Mouse (Mus musculus): Measurements from ENCODE around the gene Mettl8. TPM values are rescaled to one million over a fixed set of nuclear protein-coding genes. Genes with fewer than 3 reads are reported as not detected.

Mettl8 gene
- polyA plus RNA-seq, 1 experiment from 2014 or later = 11.1 TPM

- no peak for ATAC-seq
- no peak overlapping the region for H3K4me3 ChIP-seq (ENCODE audit: low read length)
- H3K9ac ChIP-seq (ENCODE audit: low read depth, low read length) = no peak overlapping the region
- H3K4me2 ChIP-seq (ENCODE audit: low read length) = no peak overlapping the region
- no peak overlapping the region for H3K27ac ChIP-seq (ENCODE audit: low read depth, low read length)
- H3K4me1 ChIP-seq (ENCODE audit: control insufficient read depth, insufficient read depth, low read depth, low read length) = no peaks in the 10 kb centered on the region
- no peaks in the 10 kb centered on the region for H3K27me3 ChIP-seq (replicated peaks; ENCODE audit: control insufficient read depth, insufficient read depth, low read length)
- no peaks in the 10 kb centered on the region for H3K36me3 ChIP-seq (ENCODE audit: control insufficient read depth, insufficient read depth, low read length)
- WGBS = 59% methylated on average over 12 of the region's 12 CpGs
- no peaks in the 10 kb centered on the region for H3K9me3 ChIP-seq (ENCODE audit: control insufficient read depth, low read length)
Measured at GRCm38 (mm10) chr2:71025576-71026315, 29.6 kb downstream of the Mettl8 start.

- no peak overlapping the region for H3K4me2 ChIP-seq (ENCODE audit: low read length)
- ATAC-seq = no peak
- H3K4me1 ChIP-seq (ENCODE audit: control insufficient read depth, insufficient read depth, low read depth, low read length) = no peaks in the 10 kb centered on the region
- no peak overlapping the region for H3K9ac ChIP-seq (ENCODE audit: low read depth, low read length)
- no peaks in the 10 kb centered on the region for H3K9me3 ChIP-seq (ENCODE audit: control insufficient read depth, low read length)
- no peak overlapping the region for H3K27ac ChIP-seq (ENCODE audit: low read depth, low read length)
- 94% methylated on average over 6 of the region's 6 CpGs for WGBS
- no peak overlapping the region for H3K4me3 ChIP-seq (ENCODE audit: low read length)
- no peaks in the 10 kb centered on the region for H3K27me3 ChIP-seq (replicated peaks; ENCODE audit: control insufficient read depth, insufficient read depth, low read length)
- no peaks in the 10 kb centered on the region for H3K36me3 ChIP-seq (ENCODE audit: control insufficient read depth, insufficient read depth, low read length)
Measured at GRCm38 (mm10) chr2:71023986-71024385, 31.4 kb downstream of the Mettl8 start.

GRCm38 (mm10) chr2:71022991-71023390 is 32.4 kb downstream of the Mettl8 start:
- ATAC-seq = no peak
- Histone ChIP-seq H3K4me1 (ENCODE audit: control insufficient read depth, insufficient read depth, low read depth, low read length) (no peaks in the 10 kb centered on the region), H3K4me3 (ENCODE audit: low read length) (no peak overlapping the region), H3K27ac (ENCODE audit: low read depth, low read length) (no peak overlapping the region), H3K9ac (ENCODE audit: low read depth, low read length) (no peak overlapping the region), H3K27me3 (replicated peaks; ENCODE audit: control insufficient read depth, insufficient read depth, low read length) (no peaks in the 10 kb centered on the region), H3K4me2 (ENCODE audit: low read length) (no peak overlapping the region), H3K36me3 (ENCODE audit: control insufficient read depth, insufficient read depth, low read length) (no peaks in the 10 kb centered on the region), H3K9me3 (ENCODE audit: control insufficient read depth, low read length) (no peaks in the 10 kb centered on the region)
- 96% methylated on average over 6 of the region's 6 CpGs for WGBS

- Histone ChIP-seq H3K4me2 (ENCODE audit: low read length) (no peak overlapping the region), H3K4me1 (ENCODE audit: control insufficient read depth, insufficient read depth, low read depth, low read length) (no peaks in the 10 kb centered on the region), H3K9ac (ENCODE audit: low read depth, low read length) (no peak overlapping the region), H3K27ac (ENCODE audit: low read depth, low read length) (no peak overlapping the region), H3K9me3 (ENCODE audit: control insufficient read depth, low read length) (no peaks in the 10 kb centered on the region), H3K27me3 (replicated peaks; ENCODE audit: control insufficient read depth, insufficient read depth, low read length) (no peaks in the 10 kb centered on the region), H3K36me3 (ENCODE audit: control insufficient read depth, insufficient read depth, low read length) (no peaks in the 10 kb centered on the region), H3K4me3 (ENCODE audit: low read length) (no peak overlapping the region)
- ATAC-seq = no peak
- WGBS = 81% methylated on average over 8 of the region's 8 CpGs
Measured at GRCm38 (mm10) chr2:71020674-71021073, 34.7 kb downstream of the Mettl8 start.

- Histone ChIP-seq H3K36me3 (ENCODE audit: control insufficient read depth, insufficient read depth, low read length) (no peaks in the 10 kb centered on the region), H3K4me3 (ENCODE audit: low read length) (no peak overlapping the region), H3K9me3 (ENCODE audit: control insufficient read depth, low read length) (no peaks in the 10 kb centered on the region), H3K27me3 (replicated peaks; ENCODE audit: control insufficient read depth, insufficient read depth, low read length) (no peaks in the 10 kb centered on the region), H3K4me2 (ENCODE audit: low read length) (no peak overlapping the region), H3K9ac (ENCODE audit: low read depth, low read length) (no peak overlapping the region), H3K27ac (ENCODE audit: low read depth, low read length) (no peak overlapping the region), H3K4me1 (ENCODE audit: control insufficient read depth, insufficient read depth, low read depth, low read length) (no peaks in the 10 kb centered on the region)
- WGBS = 55% methylated on average over 8 of the region's 8 CpGs
- ATAC-seq = no peak
Measured at GRCm38 (mm10) chr2:71019704-71020375, 35.5 kb downstream of the Mettl8 start.

- Histone ChIP-seq H3K36me3 (ENCODE audit: control insufficient read depth, insufficient read depth, low read length) (no peaks in the 10 kb centered on the region), H3K4me1 (ENCODE audit: control insufficient read depth, insufficient read depth, low read depth, low read length) (no peaks in the 10 kb centered on the region), H3K9ac (ENCODE audit: low read depth, low read length) (no peak overlapping the region), H3K4me2 (ENCODE audit: low read length) (no peak overlapping the region; the same call in 1 of the 2 replicates), H3K4me3 (ENCODE audit: low read length) (no peak overlapping the region), H3K27me3 (replicated peaks; ENCODE audit: control insufficient read depth, insufficient read depth, low read length) (no peaks in the 10 kb centered on the region), H3K27ac (ENCODE audit: low read depth, low read length) (no peak overlapping the region), H3K9me3 (ENCODE audit: control insufficient read depth, low read length) (no peaks in the 10 kb centered on the region)
- 45% methylated on average over 9 of the region's 9 CpGs for WGBS
- peak; percentile 60; the same call in 1 of the 2 replicates for ATAC-seq
Measured at GRCm38 (mm10) chr2:71019277-71019676, 36.1 kb downstream of the Mettl8 start.

GRCm38 (mm10) chr2:71013521-71013920 is 41.9 kb downstream of the Mettl8 start:
- H3K4me3 ChIP-seq (ENCODE audit: low read length) = no peak overlapping the region
- H3K9me3 ChIP-seq (ENCODE audit: control insufficient read depth, low read length) = no peaks in the 10 kb centered on the region
- no peak overlapping the region for H3K9ac ChIP-seq (ENCODE audit: low read depth, low read length)
- H3K27ac ChIP-seq (ENCODE audit: low read depth, low read length) = no peak overlapping the region
- no peak overlapping the region for H3K4me2 ChIP-seq (ENCODE audit: low read length)
- no peaks in the 10 kb centered on the region for H3K27me3 ChIP-seq (replicated peaks; ENCODE audit: control insufficient read depth, insufficient read depth, low read length)
- no peak for ATAC-seq
- no peaks in the 10 kb centered on the region for H3K36me3 ChIP-seq (ENCODE audit: control insufficient read depth, insufficient read depth, low read length)
- WGBS = 96% methylated on average over 7 of the region's 7 CpGs
- no peaks in the 10 kb centered on the region for H3K4me1 ChIP-seq (ENCODE audit: control insufficient read depth, insufficient read depth, low read depth, low read length)

GRCm38 (mm10) chr2:71011816-71012215 is 43.6 kb downstream of the Mettl8 start:
- Histone ChIP-seq H3K4me3 (ENCODE audit: low read length) (no peak overlapping the region), H3K27me3 (replicated peaks; ENCODE audit: control insufficient read depth, insufficient read depth, low read length) (no peaks in the 10 kb centered on the region), H3K27ac (ENCODE audit: low read depth, low read length) (no peak overlapping the region), H3K4me2 (ENCODE audit: low read length) (no peak overlapping the region), H3K9me3 (ENCODE audit: control insufficient read depth, low read length) (no peaks in the 10 kb centered on the region), H3K9ac (ENCODE audit: low read depth, low read length) (no peak overlapping the region), H3K4me1 (ENCODE audit: control insufficient read depth, insufficient read depth, low read depth, low read length) (no peaks in the 10 kb centered on the region), H3K36me3 (ENCODE audit: control insufficient read depth, insufficient read depth, low read length) (no peaks in the 10 kb centered on the region)
- WGBS = 97% methylated on average over 1 of the region's 1 CpGs
- ATAC-seq = no peak

GRCm38 (mm10) chr2:71004354-71004753 is 51.0 kb downstream of the Mettl8 start:
- WGBS = 72% methylated on average over 4 of the region's 4 CpGs
- ATAC-seq = no peak
- H3K27ac ChIP-seq (ENCODE audit: low read depth, low read length) = no peak overlapping the region
- no peak overlapping the region for H3K4me2 ChIP-seq (ENCODE audit: low read length)
- H3K9me3 ChIP-seq (ENCODE audit: control insufficient read depth, low read length) = no peaks in the 10 kb centered on the region
- no peak overlapping the region for H3K4me3 ChIP-seq (ENCODE audit: low read length)
- no peak overlapping the region for H3K9ac ChIP-seq (ENCODE audit: low read depth, low read length)
- no peaks in the 10 kb centered on the region for H3K27me3 ChIP-seq (replicated peaks; ENCODE audit: control insufficient read depth, insufficient read depth, low read length)
- H3K36me3 ChIP-seq (ENCODE audit: control insufficient read depth, insufficient read depth, low read length) = no peaks in the 10 kb centered on the region
- H3K4me1 ChIP-seq (ENCODE audit: control insufficient read depth, insufficient read depth, low read depth, low read length) = no peaks in the 10 kb centered on the region

Data from hindbrain, embryonic 16.5 days (tissue).